10 mouse cellular contexts compared by ENCODE assay signal in the genomic region with DNA sequence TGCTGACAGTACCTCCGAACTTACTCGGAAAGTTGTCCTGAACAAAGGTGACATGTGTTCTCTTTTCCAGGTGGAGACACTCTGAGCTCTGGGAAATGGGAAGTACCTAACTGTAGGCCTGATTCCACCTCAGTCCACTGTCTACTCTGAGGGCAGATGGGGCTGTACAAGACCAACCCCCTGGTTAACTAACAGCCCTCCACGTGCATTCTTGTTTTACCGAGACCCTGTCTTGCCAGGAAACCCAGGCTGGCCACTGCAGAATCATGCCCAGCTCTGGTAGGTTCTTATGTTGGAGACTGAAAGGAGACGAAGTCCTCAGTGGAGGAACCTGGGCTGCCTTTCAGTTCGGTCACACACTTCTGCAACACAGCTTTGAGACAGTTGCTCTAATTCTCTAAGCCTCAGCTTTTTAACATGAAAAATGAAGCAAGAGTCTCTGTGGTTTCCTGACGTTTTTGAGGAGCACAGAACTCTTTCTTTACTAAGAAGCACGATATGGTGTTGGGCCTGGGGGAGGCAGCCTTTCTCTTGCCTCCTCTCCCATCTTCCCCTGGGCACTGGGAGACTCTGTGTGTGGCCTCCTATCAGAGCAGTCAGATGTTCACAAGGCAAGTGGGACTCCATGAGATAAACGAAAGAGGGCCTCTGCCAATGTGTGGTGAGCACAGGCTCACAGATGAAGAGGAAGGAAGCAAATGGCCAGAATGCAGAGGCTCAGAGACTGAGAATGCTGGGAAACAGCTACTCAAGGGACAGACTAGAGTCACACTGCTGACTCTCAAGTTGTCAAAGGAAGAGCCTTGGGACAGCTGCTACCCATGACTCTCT. TPM values are rescaled to one million over a fixed set of nuclear protein-coding genes. Genes with fewer than 3 reads are reported as not detected.
A peak's percentile ranks its signal among the peaks of the same experiment; 100 is the strongest.
DNase-seq lines count a peak whose midpoint lies in the region; ATAC-seq and TF ChIP-seq lines count a peak whose summit lies in the region.
"Had no signal": no experiment of that assay in that cellular context is flagged by ENCODE, and none has a peak within 500 bp of the region (broad histone marks: within the 10 kb centered on the region; RNA-seq: fewer than 3 reads in every experiment).

No protein-coding gene starts in this region.

- TF ChIP-seq CTCF in thymus, adult 2 months (IDR thresholded peaks at IDR 0.05; ENCODE audit: borderline replicate concordance, control insufficient read depth, extremely low read depth, insufficient read depth, low read length, poor library complexity), result no peak

- WGBS in thymus, adult 2 months, result 23% methylated on average over 9 of the region's 9 CpGs
- WGBS in midbrain, embryonic 13.5 days, result 90% methylated on average over 9 of the region's 9 CpGs

- H3K27ac ChIP-seq in thymus, adult 2 months (ENCODE audit: control insufficient read depth, insufficient read depth, low read length), result peak overlapping the region; percentile 97
- no peak overlapping the region for H3K27ac ChIP-seq in midbrain, embryonic 13.5 days
- H3K27ac ChIP-seq: embryonic facial prominence, embryonic 13.5 days had no signal

- no peak overlapping the region for H3K4me3 ChIP-seq in thymus, adult 2 months (ENCODE audit: control insufficient read depth, insufficient read depth, low read length)
- H3K4me3 ChIP-seq in midbrain, embryonic 13.5 days (replicated peaks), result no peak overlapping the region
- H3K4me3 ChIP-seq: embryonic facial prominence, embryonic 13.5 days had no signal

- TF ChIP-seq POLR2A in thymus, adult 2 months (IDR thresholded peaks at IDR 0.05; ENCODE audit: control insufficient read depth, extremely low read depth, insufficient read depth, low read length, poor library complexity), result no peak

- intact Hi-C loops in heart, postnatal 10 days (cut with DNase I), result no loop called here

- ATAC-seq in megakaryocyte, adult 5-6 weeks (ENCODE audit: poor library complexity, severe bottlenecking), result peak; percentile 22
- no peak for ATAC-seq in midbrain, embryonic 13.5 days

- H3K4me1 ChIP-seq in thymus, adult 2 months (replicated peaks; ENCODE audit: control insufficient read depth, insufficient read depth, low read length), result peaks cover 47% of the 10 kb centered on the region
- no peaks in the 10 kb centered on the region for H3K4me1 ChIP-seq in midbrain, embryonic 13.5 days (replicated peaks)
- H3K4me1 ChIP-seq: embryonic facial prominence, embryonic 13.5 days had no signal

- no peaks in the 10 kb centered on the region for H3K9me3 ChIP-seq in midbrain, embryonic 13.5 days
- H3K9me3 ChIP-seq: embryonic facial prominence, embryonic 13.5 days had no signal

- H3K4me2 ChIP-seq in midbrain, embryonic 13.5 days (replicated peaks), result no peak overlapping the region
- H3K4me2 ChIP-seq: embryonic facial prominence, embryonic 13.5 days had no signal

- no peak overlapping the region for H3K9ac ChIP-seq in midbrain, embryonic 13.5 days (replicated peaks)
- H3K9ac ChIP-seq: embryonic facial prominence, embryonic 13.5 days had no signal

- peaks cover 7% of the 10 kb centered on the region; the same call in 1 of the 2 replicates for H3K36me3 ChIP-seq in thymus, adult 2 months (ENCODE audit: control insufficient read depth, insufficient read depth, low read length)
- H3K36me3 ChIP-seq in midbrain, embryonic 13.5 days, result peaks cover 7% of the 10 kb centered on the region; the same call in 1 of the 2 replicates

- DNase-seq in heart, adult 18-20 months, result peak; percentile 31 to 48
- DNase-seq in heart, postnatal 10 days, result no peak
- peak; percentile 61 for DNase-seq in thymus, adult 2 months
- DNase-seq in thymus, adult 18-20 months, result no peak
- no peak for DNase-seq in cerebellum, adult 8-10 months
- no peak for DNase-seq in cerebellum, postnatal 10 days
- DNase-seq: adrenal gland, adult 2 months had no signal

- no peaks in the 10 kb centered on the region for H3K27me3 ChIP-seq in thymus, adult 2 months (ENCODE audit: control insufficient read depth, insufficient read depth, low read length)
- H3K27me3 ChIP-seq in midbrain, embryonic 13.5 days, result no peaks in the 10 kb centered on the region
- H3K27me3 ChIP-seq: embryonic facial prominence, embryonic 13.5 days had no signal

RNA-seq across cellular contexts. Expression of a gene that starts 33.2 kb away (rescaled TPM):
- total RNA-seq in heart, adult 18-20 months (2021), result 10 to 100 TPM in 1 of 2 experiments, 1 to 10 TPM in 1; 8.3 to 10.1 TPM
- total RNA-seq in heart, postnatal 10 days (2021), result 10 to 100 TPM; 16.8 to 21.6 TPM
- polyA plus RNA-seq in thymus, adult 2 months (2012; rRNA removed), result 54.5 and 59.1 TPM in 2 replicates
- 38.7 and 58.8 TPM in 2 replicates for total RNA-seq in megakaryocyte, adult 5-6 weeks (2015)
- 42.1 and 44.6 TPM in 2 replicates for total RNA-seq in megakaryocyte, adult 5-6 weeks (2017)
- 5.3 and 5.9 TPM in 2 replicates for polyA plus RNA-seq in midbrain, embryonic 13.5 days (2015; fragmentation: Nextera tagmentation; extraction: Ambion mirVana)

Comparison
In these comparisons a context has a peak if more than half of its experiments do, and no peak if none do; other contexts are left out.
1. DNase-seq: peak in heart, adult 18-20 months (2 of 2) and thymus, adult 2 months (single experiment); none in heart, postnatal 10 days (0 of 2), thymus, adult 18-20 months (0 of 2), cerebellum, adult 8-10 months (single experiment) and cerebellum, postnatal 10 days (0 of 2).